Mouse (Mus musculus) cerebellum, adult 9-11 months (tissue): Measurements from ENCODE around the gene Zfp775.

Source experiments
- DNase-seq: peaks from one replicate; pipeline ENCODE4 v3.0.0; 2022

Gene Zfp775

GRCm38 (mm10) chr6:48601271-48602079 is at the start of gene Zfp775:
Gene Zfp775, plus strand, starts transcription at chr6:48602063.
- DNase-seq = peak; percentile 98

- peak; percentile 37 for DNase-seq
Observed at GRCm38 (mm10) chr6:48552918-48553317, 48.9 kb upstream of the Zfp775 start.

- DNase-seq = peak; percentile 48
Observed at GRCm38 (mm10) chr6:48553819-48554218, 48.0 kb upstream of the Zfp775 start.

- DNase-seq = peak; percentile 98
Observed at GRCm38 (mm10) chr6:48554280-48555103, 47.4 kb upstream of the Zfp775 start, which contains the start of gene Lrrc61. Gene Lrrc61, plus strand, starts transcription at chr6:48554796.

- peak; percentile 84 for DNase-seq
Observed at GRCm38 (mm10) chr6:48555104-48555890, 46.6 kb upstream of the Zfp775 start.

GRCm38 (mm10) chr6:48555956-48556355 is 45.9 kb upstream of the Zfp775 start:
- peak; percentile 56 for DNase-seq

- DNase-seq = no peak
Observed at GRCm38 (mm10) chr6:48565693-48566310, 36.1 kb upstream of the Zfp775 start.

GRCm38 (mm10) chr6:48566312-48566711 is 35.6 kb upstream of the Zfp775 start:
- DNase-seq = peak; percentile 69

GRCm38 (mm10) chr6:48568036-48568984 is 33.6 kb upstream of the Zfp775 start:
- peak; percentile 77 for DNase-seq

GRCm38 (mm10) chr6:48569065-48569807 is 32.6 kb upstream of the Zfp775 start:
- peak; percentile 48 for DNase-seq

GRCm38 (mm10) chr6:48572014-48572413 is 29.8 kb upstream of the Zfp775 start:
- no peak for DNase-seq

GRCm38 (mm10) chr6:48572572-48573061 is 29.2 kb upstream of the Zfp775 start, which contains the start of gene Rarres2:
Gene Rarres2, minus strand, starts transcription at chr6:48572789.
- DNase-seq = no peak

- DNase-seq = no peak
Observed at GRCm38 (mm10) chr6:48573280-48573679, 28.6 kb upstream of the Zfp775 start.

GRCm38 (mm10) chr6:48573981-48574380 is 27.9 kb upstream of the Zfp775 start:
- DNase-seq = no peak

GRCm38 (mm10) chr6:48578736-48579135 is 23.1 kb upstream of the Zfp775 start:
- DNase-seq = no peak

GRCm38 (mm10) chr6:48579215-48579648 is 22.6 kb upstream of the Zfp775 start:
- DNase-seq = no peak

GRCm38 (mm10) chr6:48581257-48581656 is 20.6 kb upstream of the Zfp775 start:
- no peak for DNase-seq

GRCm38 (mm10) chr6:48582037-48582436 is 19.8 kb upstream of the Zfp775 start:
- no peak for DNase-seq

GRCm38 (mm10) chr6:48589194-48589750 is 12.6 kb upstream of the Zfp775 start, which contains the start of gene Gm45021:
Gene Gm45021, plus strand, starts transcription at chr6:48589610.
- DNase-seq = no peak
